Comparison of ENCODE assay signal across 9 mouse cellular contexts in the genomic region with DNA sequence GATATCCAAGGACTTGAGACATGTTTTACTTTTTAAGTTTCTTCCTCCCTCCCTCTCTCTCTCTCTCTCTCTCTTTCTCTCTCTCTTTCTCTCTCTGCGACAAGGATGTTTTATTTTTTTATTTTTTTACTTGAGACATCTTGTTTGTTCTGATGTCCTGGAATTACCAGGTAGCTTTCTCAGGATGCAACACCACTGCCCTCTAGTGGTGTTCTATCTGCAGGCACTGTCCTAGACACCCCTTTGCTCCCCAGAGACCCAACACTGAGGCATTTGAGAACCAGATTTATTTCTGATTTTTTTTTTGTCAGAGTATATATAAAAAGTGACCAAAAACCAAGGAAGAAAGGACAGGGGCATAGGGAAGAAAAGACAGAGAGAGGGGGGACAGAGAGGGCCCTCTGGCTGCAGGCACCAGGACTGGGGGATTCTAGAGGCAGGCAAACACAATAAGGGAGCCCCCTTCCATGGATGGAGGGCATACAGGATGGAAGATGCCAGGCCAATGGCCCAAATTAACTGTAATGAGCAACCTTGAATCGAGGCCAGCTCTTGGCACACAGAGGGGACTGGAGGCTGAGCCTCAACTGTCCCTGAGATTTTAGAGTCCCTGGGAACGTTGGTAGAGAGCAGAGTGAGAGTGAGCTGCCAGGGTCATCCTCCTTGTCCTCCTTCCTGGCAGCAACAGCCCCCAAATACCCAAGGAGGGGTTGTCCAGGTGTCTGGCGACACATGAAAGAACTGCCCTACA. TPM values are rescaled to one million over a fixed set of nuclear protein-coding genes. Genes with fewer than 3 reads are reported as not detected.
A peak's percentile ranks its signal among the peaks of the same experiment; 100 is the strongest.
DNase-seq lines count a peak whose midpoint lies in the region; ATAC-seq and TF ChIP-seq lines count a peak whose summit lies in the region.
"Had no signal": no experiment of that assay in that cellular context is flagged by ENCODE, and none has a peak within 500 bp of the region (broad histone marks: within the 10 kb centered on the region; RNA-seq: fewer than 3 reads in every experiment).

No protein-coding gene starts in this region.

- H3K4me3 ChIP-seq in kidney, embryonic 15.5 days (replicated peaks): no peak overlapping the region
- no peak overlapping the region for H3K4me3 ChIP-seq in E14TG2a.4 (replicated peaks; ENCODE audit: low read length)
- H3K4me3 ChIP-seq: limb, embryonic 12.5 days had no signal

- WGBS in kidney, embryonic 15.5 days: 62% methylated on average over 4 of the region's 4 CpGs

- peak; percentile 91 for TF ChIP-seq CTCF in E14TG2a.4 (conservative IDR thresholded peaks at IDR 0.05; ENCODE audit: low read length)

- H3K36me3 ChIP-seq in kidney, embryonic 15.5 days: peaks cover 14% of the 10 kb centered on the region
- peaks cover 25% of the 10 kb centered on the region for H3K36me3 ChIP-seq in E14TG2a.4 (ENCODE audit: insufficient read depth, low read length)

- ATAC-seq in kidney, embryonic 15.5 days (replicated peaks; ENCODE audit: low FRiP score): no peak
- ATAC-seq in activated CD4-positive, CD25-positive, alpha-beta regulatory T cell, adult 4 months: no peak

- no peak overlapping the region for H3K4me2 ChIP-seq in kidney, embryonic 15.5 days
- H3K4me2 ChIP-seq: limb, embryonic 12.5 days had no signal

- no peak overlapping the region for H3K27ac ChIP-seq in kidney, embryonic 15.5 days
- H3K27ac ChIP-seq: limb, embryonic 12.5 days had no signal

- H3K9me3 ChIP-seq in kidney, embryonic 15.5 days (replicated peaks): no peaks in the 10 kb centered on the region
- no peaks in the 10 kb centered on the region for H3K9me3 ChIP-seq in E14TG2a.4 (ENCODE audit: low read length)
- H3K9me3 ChIP-seq: limb, embryonic 12.5 days had no signal

- no peak overlapping the region for H3K9ac ChIP-seq in kidney, embryonic 15.5 days
- H3K9ac ChIP-seq: limb, embryonic 12.5 days had no signal

- H3K4me1 ChIP-seq in kidney, embryonic 15.5 days: peaks cover 46% of the 10 kb centered on the region
- H3K4me1 ChIP-seq in E14TG2a.4 (replicated peaks; ENCODE audit: low read depth, low read length): peaks cover 58% of the 10 kb centered on the region

- H3K27me3 ChIP-seq in kidney, embryonic 15.5 days: no peaks in the 10 kb centered on the region; the same call in 1 of the 2 replicates
- H3K27me3 ChIP-seq in E14TG2a.4 (ENCODE audit: insufficient read depth, low read length): no peaks in the 10 kb centered on the region

- peak; percentile 67 for DNase-seq in kidney, adult 9 months
- DNase-seq in A20 (ENCODE audit: low read depth, low spot score): peak; percentile 56
- DNase-seq in cerebellum, adult 9-10 months: peak; percentile 86
- DNase-seq in lung, postnatal 14 days: peak; percentile 53
- no peak for DNase-seq in heart, adult 9 months (ENCODE audit: low spot score in 2 of 2)

RNA-seq across cellular contexts. Expression of a gene that starts 2.5 kb away (rescaled TPM):
- polyA plus RNA-seq in kidney, embryonic 15.5 days (2015; fragmentation: Nextera tagmentation; extraction: Ambion mirVana): 43.1 and 51.6 TPM in 2 replicates
- polyA plus RNA-seq in activated CD4-positive, CD25-positive, alpha-beta regulatory T cell, adult 4 months (2017; shearing (Covaris generic)): 10 to 100 TPM; 20.3 to 26.9 TPM

RNA-seq across cellular contexts. Expression of a gene that starts 3.5 kb away (rescaled TPM):
- 67.4 and 69.5 TPM in 2 replicates for polyA plus RNA-seq in kidney, embryonic 15.5 days (2015; fragmentation: Nextera tagmentation; extraction: Ambion mirVana)
- 10 to 100 TPM; 69.3 to 69.5 TPM for polyA plus RNA-seq in activated CD4-positive, CD25-positive, alpha-beta regulatory T cell, adult 4 months (2017; shearing (Covaris generic))

RNA-seq across cellular contexts. Expression of a gene that starts 3.9 kb away (rescaled TPM):
- 24.6 and 26.3 TPM in 2 replicates for polyA plus RNA-seq in kidney, embryonic 15.5 days (2015; fragmentation: Nextera tagmentation; extraction: Ambion mirVana)
- 10 to 100 TPM in 1 of 2 experiments, 1 to 10 TPM in 1; 8.7 to 12.5 TPM for polyA plus RNA-seq in activated CD4-positive, CD25-positive, alpha-beta regulatory T cell, adult 4 months (2017; shearing (Covaris generic))

RNA-seq across cellular contexts. Expression of a gene that starts 10.4 kb away (rescaled TPM):
- 50.7 and 59.0 TPM in 2 replicates for polyA plus RNA-seq in kidney, embryonic 15.5 days (2015; fragmentation: Nextera tagmentation; extraction: Ambion mirVana)
- polyA plus RNA-seq in activated CD4-positive, CD25-positive, alpha-beta regulatory T cell, adult 4 months (2017; shearing (Covaris generic)): 100 to 1,000 TPM; 111 to 136 TPM

Comparison
In these comparisons a context has a peak if more than half of its experiments do, and no peak if none do; other contexts are left out.
1. DNase-seq: peak in kidney, adult 9 months (single experiment), A20 (single experiment), cerebellum, adult 9-10 months (single experiment) and lung, postnatal 14 days (single experiment); none in heart, adult 9 months (0 of 2).